Mouse (Mus musculus) forelimb bud, embryonic 11.5 days (tissue): Measurements from ENCODE around the gene Cacnb1.

Experiments used
- DNase-seq: peaks from one replicate; pipeline ENCODE4 v3.0.0-alpha.2; 2012; ENCODE audit warnings: low read depth, low spot score

Cacnb1 gene

DNA sequence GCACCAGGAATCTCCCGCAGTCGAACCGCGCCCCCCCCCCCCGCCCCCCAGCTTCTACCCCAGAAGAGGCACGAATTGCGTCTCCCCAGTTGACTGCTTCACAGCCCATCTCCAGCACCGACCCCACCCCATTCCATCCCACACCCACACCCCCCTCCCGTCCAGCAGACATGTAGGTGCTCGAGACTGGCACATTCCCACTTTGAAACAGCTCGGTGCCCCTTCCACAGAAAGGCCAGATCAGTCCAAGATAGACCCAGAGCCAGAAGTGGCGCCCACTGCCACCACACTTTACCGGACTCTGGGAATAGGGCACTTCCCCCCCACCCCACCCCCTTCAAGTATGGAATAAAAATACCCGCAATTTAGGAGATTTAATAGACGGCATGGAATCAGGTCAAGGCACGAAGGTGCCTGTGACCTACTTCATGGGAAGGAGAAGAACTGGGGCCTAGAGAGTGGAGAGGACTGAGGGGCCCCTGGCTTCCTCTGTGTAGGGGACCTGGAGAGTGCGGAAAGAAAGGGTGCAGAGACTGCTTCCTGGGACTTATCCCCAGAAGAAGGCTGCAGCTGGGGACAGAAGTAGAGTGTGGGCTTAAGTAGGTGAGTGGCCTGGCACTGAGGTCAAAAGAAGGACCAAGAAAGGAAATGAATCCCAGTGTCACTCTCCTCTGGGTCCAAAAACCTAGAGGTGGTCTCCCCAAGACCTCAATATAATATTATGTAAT is 35.9 kb downstream of the Cacnb1 start:
- DNase-seq, result no peak

DNA sequence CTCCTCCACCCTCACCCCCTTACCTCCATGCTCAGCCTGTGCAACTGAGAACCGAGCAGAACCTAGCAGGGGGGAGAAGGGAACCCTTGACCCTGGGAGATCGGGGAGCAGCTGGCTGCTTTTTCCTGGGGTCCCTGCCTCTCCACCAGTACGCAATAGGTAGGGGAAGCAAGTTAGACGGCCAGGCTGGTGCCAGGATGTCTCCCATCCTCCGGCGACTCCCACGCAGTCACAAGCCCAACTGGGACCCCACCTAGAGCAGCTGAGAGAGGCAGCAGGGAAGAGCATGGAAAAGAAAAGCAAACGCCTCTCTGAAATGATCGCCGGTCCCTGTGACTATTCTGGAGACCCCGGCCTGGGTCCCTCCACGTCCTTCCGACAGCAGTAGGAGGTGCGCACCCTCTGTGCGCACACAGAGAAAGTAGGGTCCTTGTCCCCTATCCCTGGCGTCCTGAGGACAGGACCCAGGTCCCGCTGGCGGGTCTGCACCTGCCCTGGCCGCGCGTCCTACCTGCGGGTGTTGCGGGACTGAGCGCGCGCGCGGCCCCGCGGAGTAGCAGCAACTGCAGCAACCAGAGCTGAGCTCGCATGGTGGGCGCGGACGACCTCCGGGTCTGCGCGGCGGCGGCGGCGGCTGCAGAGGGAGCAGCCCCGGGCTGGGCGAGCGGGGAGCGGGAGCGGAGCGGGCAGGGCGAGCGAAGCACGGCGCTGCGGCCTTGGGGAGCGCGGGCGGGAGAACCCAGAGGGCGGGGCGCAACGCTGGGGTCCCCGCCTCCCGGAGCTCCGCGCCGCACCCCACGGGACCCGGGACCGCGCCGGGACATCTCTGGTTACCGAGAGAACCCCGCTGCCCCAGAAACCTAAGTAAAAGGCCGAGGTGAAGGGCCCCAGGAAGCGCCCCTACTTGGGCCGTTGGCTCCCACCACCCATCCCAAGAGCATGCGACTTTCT is 36.8 kb downstream of the Cacnb1 start, which contains the start of gene Plxdc1:
Gene Plxdc1 (minus strand): TSS at position 718 of the 951 bp plus-strand sequence.
- DNase-seq, result no peak

DNA sequence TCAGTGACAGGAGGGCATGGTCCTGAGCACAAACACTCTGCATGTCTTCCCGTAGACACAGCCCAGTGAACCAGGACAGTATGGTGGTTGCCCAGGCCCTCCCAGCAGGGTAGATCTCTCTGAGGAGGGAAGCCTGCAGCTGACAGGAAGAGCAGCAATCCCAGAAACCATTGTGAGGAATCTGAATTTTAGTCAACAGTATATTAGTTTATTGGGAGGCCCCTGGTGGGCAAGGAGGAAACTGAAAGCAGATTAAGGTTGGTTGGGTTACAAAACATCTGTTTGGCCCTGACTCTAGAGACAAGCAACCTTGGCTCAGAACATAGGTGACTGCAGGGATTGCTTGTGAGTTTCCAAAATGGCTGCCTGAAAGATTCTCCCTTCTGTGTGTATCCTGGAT is 38.9 kb downstream of the Cacnb1 start:
- DNase-seq, result no peak

DNA sequence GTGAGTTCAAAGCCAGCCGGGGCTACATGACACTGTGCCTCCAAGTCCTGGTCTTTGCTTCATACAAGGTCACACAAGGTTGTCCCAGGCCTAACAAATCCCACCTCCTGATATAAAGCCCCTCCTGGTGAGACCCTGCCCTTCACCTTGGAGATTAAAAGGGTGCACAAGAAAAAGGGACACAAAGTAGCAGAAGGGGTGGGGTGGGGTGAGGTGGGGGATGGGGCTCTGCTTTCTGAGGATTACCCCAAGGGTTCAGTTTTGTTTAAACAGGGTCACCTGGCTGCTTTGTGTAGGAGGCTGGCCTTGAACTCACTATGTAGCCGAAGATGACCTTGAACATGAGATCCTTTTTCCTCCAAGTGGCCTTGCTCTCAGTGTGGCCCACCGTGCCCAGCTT is 39.3 kb downstream of the Cacnb1 start:
- no peak for DNase-seq

DNA sequence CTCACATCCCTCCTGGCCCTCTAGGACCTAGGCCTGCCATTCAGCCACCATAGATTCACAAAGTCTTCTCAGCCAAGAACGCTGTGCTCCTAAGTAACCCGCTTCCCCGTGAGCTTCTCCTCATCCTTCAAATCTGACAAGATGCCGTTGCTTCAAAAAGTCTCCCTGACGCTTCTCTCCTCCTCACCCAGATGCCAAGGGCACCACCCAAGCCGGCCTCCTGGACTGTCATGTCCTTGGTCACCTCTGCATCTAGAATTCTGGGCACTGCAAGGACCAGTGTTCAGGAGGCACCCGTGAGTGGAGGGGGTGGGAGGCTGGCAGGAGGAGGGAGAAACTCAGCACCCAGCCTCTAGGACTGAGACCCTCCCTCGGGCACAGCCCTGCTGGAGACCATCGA is 40.1 kb downstream of the Cacnb1 start:
- no peak for DNase-seq

DNA sequence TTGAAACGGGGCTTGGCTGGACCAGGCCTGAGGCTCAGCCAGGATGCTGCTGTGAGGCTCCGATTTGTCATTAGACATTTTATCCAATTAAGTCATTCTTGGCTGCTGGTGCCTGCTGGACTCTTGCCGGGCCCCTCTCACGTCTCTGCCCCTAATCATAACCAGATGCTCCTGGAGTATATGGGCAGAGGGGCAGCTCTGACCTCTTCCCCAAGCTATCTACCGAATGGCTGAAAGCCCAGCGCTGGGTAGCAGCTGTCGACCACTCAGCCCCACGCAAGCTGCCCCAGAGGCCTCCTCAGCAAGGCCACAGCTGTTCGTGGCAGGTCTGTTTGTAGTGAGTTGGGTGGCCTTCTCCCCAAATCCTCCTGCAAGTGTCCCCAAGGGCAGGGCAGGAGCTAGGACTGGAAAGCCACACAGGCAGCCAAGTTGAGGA is 42.3 kb downstream of the Cacnb1 start:
- DNase-seq, result peak; percentile 46

DNA sequence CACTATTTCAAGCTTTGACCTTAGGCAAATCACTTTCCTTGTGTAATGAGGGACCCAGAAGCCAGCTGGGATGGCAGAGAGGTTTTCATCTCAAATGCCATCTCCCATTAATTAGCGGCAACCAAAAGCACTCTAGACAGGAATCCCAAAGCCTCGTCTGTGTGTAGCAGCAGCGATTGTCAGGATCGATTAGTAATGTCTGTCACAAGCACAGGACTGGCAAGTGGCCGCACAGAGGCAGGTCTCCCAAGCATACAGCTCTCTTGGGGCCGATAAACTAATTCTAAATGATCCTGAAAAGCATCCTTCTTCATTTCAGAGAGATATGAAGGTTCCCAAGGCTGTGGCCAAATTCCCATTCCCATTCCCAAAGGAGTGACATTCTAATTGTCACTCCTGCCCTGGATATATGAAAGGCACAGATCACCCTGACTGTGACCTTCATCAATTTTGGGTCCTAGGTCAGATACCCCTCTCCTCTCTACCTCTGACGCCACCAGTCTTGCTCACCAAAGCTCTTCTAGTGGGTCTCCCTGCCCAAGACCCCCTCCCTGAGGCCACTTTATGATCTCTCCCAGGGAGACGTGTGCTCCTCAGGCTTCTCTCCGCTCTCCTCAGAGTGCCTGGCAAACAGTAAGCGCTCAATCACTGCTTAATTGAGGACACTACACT is 42.9 kb downstream of the Cacnb1 start:
- no peak for DNase-seq

DNA sequence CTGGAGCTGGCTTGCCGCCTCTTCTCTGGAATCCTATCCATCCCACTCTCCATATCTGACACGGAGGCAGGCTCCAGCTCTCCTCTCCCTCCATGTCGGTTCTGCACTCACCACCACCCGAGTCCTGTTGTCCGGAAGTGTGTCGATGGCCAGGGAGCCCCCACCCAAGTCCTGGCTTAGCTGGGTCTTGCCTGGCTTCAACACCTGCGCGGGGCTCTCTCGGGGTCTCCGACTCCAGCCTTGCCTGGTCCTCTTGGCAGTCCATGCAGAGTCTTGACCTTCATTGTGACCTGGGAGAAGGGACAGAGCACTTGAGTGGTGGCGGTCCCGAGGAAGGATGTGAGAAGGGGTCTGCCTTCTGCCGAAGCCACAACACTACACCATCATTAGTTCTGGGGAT is 44.4 kb downstream of the Cacnb1 start:
- DNase-seq, result no peak

DNA sequence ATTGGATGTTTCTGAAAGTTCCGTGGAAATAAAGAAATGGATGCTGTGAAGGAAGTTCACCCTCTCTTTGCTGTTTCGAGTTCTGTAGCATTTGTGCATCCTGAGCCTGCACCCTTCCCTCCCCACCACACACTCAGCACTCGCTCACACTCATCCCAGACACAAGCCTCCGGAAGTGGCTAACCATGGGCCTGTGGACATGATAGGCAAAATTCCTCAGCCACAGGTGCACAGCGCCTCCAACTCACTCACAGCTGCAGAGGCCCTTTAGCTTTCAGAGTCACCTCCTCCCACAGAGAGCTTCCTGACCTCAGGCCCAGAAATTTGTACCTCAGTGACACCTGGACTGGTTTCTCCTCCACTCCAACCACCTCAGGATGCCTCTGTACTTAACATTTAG is 45.0 kb downstream of the Cacnb1 start:
- DNase-seq, result no peak

DNA sequence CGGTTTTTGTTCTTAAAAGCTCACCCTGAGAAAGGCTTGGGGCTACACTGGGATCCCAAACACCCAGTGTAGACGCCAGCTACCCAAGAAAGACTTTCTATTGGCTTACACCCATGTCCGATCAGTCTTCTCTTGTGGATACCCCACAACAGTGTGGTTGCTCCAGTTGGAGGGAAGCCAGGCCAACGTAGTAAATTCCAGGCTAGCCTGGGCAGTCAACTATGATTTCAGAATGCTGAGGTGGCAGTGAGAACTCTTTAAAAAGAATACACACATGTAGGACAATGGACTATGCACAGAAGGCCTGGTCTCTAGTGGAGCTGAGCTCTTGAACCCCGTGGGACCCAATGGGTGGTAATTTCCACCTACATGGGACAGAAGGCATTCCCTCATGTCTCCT is 48.1 kb downstream of the Cacnb1 start:
- DNase-seq, result no peak

DNA sequence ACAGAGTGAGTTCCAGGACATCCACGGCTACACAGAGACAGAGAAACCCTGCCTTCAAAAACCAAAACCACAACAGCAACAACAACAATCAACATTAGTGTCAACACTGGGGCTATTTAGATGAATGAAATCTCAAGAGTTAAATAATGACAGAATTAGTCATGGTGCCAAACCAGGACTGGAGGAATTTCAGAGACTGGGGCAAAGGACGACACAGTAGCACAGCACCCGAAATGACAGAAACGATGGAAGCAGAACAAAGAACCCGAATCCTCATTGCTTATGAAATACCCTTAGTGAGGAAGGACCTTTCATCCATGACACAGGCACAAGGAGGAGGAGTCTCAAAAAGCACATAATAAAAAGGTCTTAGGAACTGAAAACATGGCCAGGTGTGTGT is 48.7 kb downstream of the Cacnb1 start:
- DNase-seq, result no peak

DNA sequence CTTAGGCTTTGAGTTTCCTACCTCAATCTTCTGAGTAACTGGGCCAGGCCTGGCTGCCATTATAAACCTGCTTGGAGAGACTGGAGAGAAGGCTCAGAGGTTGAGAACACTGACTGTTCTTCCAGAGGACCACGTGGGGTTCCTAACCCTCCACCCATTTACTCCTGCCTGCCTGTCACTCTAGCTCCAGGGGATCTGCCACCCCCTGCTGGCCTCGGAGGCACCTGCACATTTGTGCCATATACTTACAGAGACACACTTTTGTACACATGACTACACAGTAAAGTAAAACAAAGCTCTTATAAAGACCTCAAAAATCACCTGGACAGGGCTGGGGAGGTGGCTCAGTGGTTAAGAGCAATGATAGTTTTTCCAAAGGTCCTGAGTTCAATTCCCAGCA is 50.4 kb downstream of the Cacnb1 start:
- no peak for DNase-seq

DNA sequence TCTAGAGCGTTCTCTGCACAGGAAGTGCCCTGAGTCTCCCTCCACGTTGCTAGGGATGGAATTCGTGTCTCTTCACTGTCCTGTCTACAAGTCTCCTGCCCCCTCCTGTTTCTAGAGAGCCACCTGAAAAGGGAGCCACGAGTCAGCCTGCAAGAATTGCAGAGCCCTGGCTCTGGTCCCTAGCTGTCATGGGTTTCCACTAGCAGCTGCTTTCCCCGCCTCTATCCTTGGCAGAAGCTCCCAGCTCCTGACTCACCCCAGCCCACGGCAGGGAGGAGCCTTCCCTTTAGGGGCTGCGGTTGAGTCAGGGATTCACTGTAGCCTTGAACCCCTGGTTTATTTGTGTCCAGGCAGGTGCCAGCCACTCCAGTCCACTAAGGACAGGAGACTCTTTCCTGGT is 51.6 kb downstream of the Cacnb1 start:
- DNase-seq, result no peak

DNA sequence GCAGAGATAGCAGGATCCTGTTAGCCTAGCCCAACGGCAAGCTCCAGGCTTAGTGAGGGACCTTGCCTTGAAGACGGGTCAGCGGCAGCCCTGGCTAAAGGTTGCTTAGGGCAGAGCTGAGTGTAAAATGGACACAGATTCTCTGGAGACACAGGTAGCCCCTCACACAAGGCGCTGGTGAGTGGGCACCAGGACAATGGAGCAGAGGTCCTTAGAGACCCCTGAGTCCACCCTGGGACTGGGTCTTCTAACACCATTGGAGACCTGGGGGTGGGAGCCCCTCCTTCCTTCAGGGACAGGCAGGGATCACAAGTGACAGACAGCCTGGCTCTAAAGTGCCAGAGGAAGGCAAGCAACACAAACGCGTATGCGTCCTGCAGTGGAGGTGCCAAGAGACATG is 52.1 kb downstream of the Cacnb1 start:
- no peak for DNase-seq

DNA sequence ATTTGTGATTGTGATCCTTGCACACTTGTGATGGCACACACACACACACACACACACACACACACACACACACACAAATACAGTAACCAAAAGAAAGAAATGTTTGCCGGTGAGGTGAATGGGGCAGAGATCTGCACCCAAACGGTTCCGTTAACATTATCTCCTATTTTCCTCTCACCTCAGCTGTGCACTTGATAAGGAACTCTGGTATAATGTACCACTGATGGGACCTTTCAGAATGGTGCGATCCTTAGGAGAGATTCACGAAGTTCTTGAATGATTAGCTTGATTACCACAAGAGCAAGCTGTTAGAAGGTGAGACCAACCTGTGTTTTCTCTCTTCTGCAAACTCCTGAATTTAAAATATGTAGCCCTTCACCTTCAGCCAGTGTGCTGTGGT is 54.4 kb downstream of the Cacnb1 start:
- no peak for DNase-seq

DNA sequence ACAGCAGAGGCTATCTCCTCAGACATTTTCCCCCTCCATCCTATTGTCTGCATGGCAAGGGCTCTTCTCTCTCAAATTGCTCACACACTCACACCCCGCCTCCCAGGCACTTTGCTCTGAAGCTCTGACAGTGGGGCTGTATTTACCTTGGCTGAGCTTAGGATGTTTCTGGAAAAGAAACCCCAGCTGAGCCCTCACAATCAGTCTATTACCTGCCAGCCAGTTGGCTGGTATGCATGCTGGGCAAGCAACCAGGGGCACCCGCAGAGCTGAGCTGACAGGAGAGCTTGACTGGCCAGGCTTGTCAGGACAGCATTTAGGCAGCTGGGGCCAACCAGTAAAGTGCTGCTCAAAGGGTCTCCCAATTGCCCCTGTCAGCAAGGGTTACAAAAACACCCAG is 55.7 kb downstream of the Cacnb1 start:
- no peak for DNase-seq

DNA sequence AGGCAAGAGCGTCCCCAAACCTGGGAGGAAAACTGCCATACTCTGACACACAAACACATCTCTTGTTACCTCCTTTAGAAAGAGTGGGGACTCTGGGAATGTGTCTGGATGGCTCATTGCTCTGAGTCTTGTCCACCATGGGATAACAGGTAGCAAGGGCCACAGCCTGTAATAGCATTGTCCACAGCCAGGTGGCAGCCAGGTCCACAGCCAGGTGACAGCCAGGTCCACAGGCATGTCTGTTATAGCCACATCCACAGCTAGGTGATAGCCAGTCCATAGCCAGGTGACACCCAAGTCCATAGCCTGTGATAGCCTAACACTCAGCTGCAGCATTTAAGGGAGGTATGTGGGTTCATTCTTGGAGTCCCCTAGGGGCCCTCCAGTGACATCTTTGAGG is 61.9 kb downstream of the Cacnb1 start:
- no peak for DNase-seq

DNA sequence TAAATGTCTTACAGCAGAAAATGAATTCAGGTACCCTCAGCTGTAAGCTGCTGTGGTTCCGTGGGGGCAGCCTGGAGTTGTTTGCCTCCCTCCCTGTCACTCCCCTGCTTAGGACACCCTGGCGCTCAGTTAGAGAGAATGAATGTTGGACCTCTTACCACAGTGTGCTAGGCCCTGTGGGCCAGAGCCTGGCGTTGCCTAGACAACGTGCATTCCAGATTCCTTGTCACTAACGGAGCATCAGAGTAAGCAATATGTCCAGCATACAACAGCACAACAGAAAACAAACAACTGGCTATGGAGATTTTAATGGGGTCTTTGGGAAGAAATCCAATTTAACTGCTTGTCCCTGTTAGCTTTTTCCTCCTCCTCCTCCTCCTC is 63.5 kb downstream of the Cacnb1 start:
- no peak for DNase-seq

DNA sequence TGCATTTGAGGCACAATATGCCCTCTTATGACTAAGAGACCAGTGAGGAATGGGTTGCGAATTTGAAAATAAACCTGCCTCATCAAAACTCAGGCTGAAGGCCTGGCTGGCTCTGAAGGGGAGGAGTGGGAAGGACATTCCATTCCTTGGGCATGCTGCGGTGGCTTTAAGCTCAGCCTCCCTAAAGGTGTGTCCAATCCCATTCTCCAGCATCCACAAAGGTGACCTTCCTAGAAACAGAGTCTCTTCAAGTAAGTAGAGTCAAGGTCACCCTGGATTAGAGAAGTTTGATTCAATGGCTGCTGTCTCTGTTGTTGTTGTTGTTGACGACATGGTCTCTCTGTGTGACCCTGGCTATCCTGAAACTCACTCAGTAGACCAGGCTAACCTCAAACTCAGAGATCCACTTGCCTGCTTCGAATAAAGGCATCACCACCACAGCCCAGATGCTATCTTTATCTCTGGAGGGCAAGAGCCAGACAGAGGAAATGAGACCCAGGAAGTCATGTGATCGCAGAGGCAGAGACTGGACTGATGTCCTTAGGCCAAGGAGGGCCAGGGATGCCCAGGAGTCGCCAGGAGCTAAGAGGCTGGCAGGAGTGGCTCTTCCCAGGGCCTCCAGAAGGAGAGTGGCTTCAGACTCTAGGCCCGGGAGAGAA is 64.1 kb downstream of the Cacnb1 start:
- DNase-seq, result no peak

DNA sequence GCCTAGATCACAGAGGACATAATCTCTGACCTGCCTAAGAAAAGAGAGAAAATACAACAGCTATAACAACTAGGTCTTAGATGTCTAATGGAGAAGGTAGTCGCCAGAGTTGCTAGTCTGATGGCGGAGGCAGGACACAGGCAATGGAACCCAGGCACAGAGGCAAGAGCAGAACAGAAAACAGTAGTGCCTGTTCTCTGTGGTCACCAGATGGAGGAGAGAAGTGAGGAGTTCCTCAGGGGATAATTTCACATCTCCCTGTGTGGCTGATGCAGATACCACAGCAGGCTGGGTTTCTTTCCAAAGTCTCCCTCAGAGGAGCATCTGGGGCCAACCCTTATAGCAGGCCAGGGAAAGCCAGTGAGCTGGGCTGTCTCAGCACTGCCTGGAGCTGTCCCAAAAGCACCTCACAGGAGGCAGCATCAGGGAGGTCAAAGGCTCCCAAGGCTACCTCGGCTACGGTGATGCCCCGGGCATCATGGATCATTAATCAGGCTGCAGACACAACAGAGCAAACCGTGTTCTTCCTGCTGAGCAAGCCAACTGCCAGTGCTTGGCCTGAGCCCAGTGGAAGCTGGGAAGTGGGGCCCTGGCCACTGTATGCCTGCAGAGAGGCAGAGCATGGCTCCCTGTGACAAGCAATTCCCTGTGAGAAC is 65.8 kb downstream of the Cacnb1 start:
- DNase-seq, result no peak

DNA sequence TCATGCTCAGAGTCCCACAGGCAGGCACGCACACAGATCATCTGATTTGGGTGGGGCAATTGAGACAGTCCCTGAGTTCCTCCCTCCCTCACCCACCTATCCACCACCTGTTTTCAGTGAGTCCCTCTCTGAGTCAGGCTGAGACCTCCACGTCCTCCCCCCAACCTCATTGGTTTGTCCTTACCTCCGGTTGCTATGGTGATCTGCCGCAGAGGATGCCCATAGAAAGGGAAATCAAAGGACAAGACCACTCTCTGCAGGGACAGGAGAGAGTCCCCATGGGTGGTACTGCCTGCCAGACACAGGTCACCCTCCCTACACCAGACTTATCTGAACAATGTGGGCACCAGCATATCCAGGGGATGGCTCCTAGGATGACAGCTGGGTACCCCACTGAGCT is 66.9 kb downstream of the Cacnb1 start:
- DNase-seq, result no peak
